Mouse (Mus musculus) CD4-positive, CD25-positive, alpha-beta regulatory T cell, adult 9 weeks (primary cell): ENCODE data around the gene Ggcx. TPM values are rescaled to one million over a fixed set of nuclear protein-coding genes. Genes with fewer than 3 reads are reported as not detected.

Source experiments
- polyA plus RNA-seq: library from polyadenylated mRNA; unstranded; fragments of 100-300 nt; shearing (Covaris generic); gene quantifications from one replicate; pipeline ENCODE4 v1.2.1, GENCODE M21; 2017

Gene Ggcx
- polyA plus RNA-seq: 14.6 TPM

GRCm38 (mm10) chr6:72414076-72414756, at the start of gene Ggcx:
Ggcx (plus strand) TSS chr6:72414308.

GRCm38 (mm10) chr6:72366844-72367443, 47.2 kb upstream of the Ggcx start, which contains the start of gene Rnf181:
Rnf181 (minus strand) TSS chr6:72366956.

GRCm38 (mm10) chr6:72380131-72380770, 33.9 kb upstream of the Ggcx start, which contains the start of gene Vamp5:
Vamp5 (minus strand) TSS chr6:72380468.

GRCm38 (mm10) chr6:72389941-72390771, 24.0 kb upstream of the Ggcx start, which contains the start of gene Vamp8:
Vamp8 (minus strand) TSS chr6:72390703.

GRCm38 (mm10) chr6:72439355-72440185, 25.5 kb downstream of the Ggcx start, which contains the start of gene Mat2a:
Mat2a (minus strand) TSS chr6:72439558.

Other genes starting within 250 kb of the Ggcx start
- gene Atoh8, start 178.7 kb upstream of the Ggcx start, polyA plus RNA-seq: not detected
- gene Sftpb, start 109.7 kb upstream of the Ggcx start, polyA plus RNA-seq: not detected
- 14.7 TPM for gene Usp39, start 69.1 kb upstream of the Ggcx start, polyA plus RNA-seq
- 33.4 TPM for gene 0610030E20Rik, start 67.0 kb upstream of the Ggcx start, polyA plus RNA-seq
- 0.73 TPM for gene Tmem150a, start 58.9 kb upstream of the Ggcx start, polyA plus RNA-seq
- gene Rnf181, start 47.4 kb upstream of the Ggcx start, polyA plus RNA-seq: 161 TPM
- gene Vamp5, start 33.8 kb upstream of the Ggcx start, polyA plus RNA-seq: 60.0 TPM
- gene Vamp8, start 23.6 kb upstream of the Ggcx start, polyA plus RNA-seq: 307 TPM
- gene Mat2a, start 25.2 kb downstream of the Ggcx start, polyA plus RNA-seq: 396 TPM
- not detected for gene Sh2d6, start 107.4 kb downstream of the Ggcx start, polyA plus RNA-seq
- 460 TPM for gene Capg, start 130.1 kb downstream of the Ggcx start, polyA plus RNA-seq
- gene Elmod3, start 184.1 kb downstream of the Ggcx start, polyA plus RNA-seq: 25.4 TPM
- 9.4 TPM for gene Retsat, start 184.2 kb downstream of the Ggcx start, polyA plus RNA-seq
- 139 TPM for gene Tgoln1, start 202.7 kb downstream of the Ggcx start, polyA plus RNA-seq